Mouse (Mus musculus): ENCODE measurements around the gene Wdfy3. TPM values are rescaled to one million over a fixed set of nuclear protein-coding genes. Genes with fewer than 3 reads are reported as not detected.

The Wdfy3 gene
- polyA plus RNA-seq, 1 experiment from 2014 or later = 20.1 TPM

- 88% methylated on average over 19 of the region's 19 CpGs for WGBS
- Histone ChIP-seq H3K4me1 (ENCODE audit: insufficient read depth, low read length) (no peaks in the 10 kb centered on the region), H3K4me3 (ENCODE audit: low read length) (no peak overlapping the region), H3K4me2 (replicated peaks; ENCODE audit: low read depth, low read length) (no peak overlapping the region), H3K27me3 (ENCODE audit: insufficient read depth, low read length) (no peaks in the 10 kb centered on the region), H3K27ac (ENCODE audit: low read length) (no peak overlapping the region), H3K9ac (replicated peaks; ENCODE audit: low read length) (no peak overlapping the region), H3K36me3 (ENCODE audit: insufficient read depth, low read length) (peaks cover 78% of the 10 kb centered on the region), H3K9me3 (ENCODE audit: low read length) (no peaks in the 10 kb centered on the region)
- ATAC-seq (ENCODE audit: low FRiP score, low TSS enrichment) = no peak
Measured at GRCm38 (mm10) chr5:101887989-101888388, 181.7 kb downstream of the Wdfy3 start.

DNA sequence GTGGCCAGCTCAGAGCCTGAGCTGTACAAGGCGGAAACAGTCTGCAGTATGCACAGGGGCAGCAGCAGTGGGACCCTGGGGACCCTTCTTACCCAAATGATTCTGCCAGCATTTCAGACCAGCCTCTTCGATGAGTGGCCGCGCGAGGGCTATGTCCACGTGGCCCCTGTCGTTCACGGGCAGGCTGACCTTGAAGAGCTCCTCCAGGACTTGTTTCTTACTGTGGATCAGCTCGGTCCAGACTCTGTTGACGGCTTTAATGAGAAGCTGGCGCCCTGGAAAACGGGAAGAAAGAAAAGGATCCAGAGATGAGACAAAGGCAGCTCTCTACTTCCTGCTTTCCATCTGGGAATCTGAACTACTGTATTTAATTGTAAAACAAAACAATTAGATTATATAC, 184.7 kb downstream of the Wdfy3 start:
- Histone ChIP-seq H3K9me3 (ENCODE audit: low read length) (no peaks in the 10 kb centered on the region), H3K27me3 (ENCODE audit: insufficient read depth, low read length) (no peaks in the 10 kb centered on the region), H3K36me3 (ENCODE audit: insufficient read depth, low read length) (peaks cover 84% of the 10 kb centered on the region), H3K27ac (ENCODE audit: low read length) (no peak overlapping the region), H3K4me1 (ENCODE audit: insufficient read depth, low read length) (peaks cover 21% of the 10 kb centered on the region), H3K9ac (replicated peaks; ENCODE audit: low read length) (no peak overlapping the region), H3K4me2 (replicated peaks; ENCODE audit: low read depth, low read length) (no peak overlapping the region), H3K4me3 (ENCODE audit: low read length) (no peak overlapping the region)
- ATAC-seq (ENCODE audit: low FRiP score, low TSS enrichment) = no peak
- WGBS = 88% methylated on average over 12 of the region's 12 CpGs

DNA sequence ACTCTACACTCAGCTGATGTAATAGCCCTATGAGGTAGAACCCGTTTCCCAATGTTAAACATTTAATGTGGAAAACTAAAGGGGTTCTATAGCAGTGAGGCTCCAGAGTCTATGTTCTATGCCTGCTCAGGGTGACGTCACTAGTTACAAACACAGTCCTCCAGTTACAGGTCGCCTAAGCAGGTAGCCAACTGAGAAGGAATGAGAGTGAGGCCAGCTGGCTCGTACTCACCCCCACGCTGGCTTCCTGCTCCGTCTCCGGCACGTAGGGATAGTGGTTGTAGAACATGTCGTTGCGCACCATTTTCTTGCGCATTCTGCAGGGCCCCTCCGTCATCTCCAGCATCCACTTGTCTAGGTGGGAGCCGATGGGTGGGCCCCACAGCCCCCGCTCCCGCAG, 187.5 kb downstream of the Wdfy3 start:
- Histone ChIP-seq H3K4me2 (replicated peaks; ENCODE audit: low read depth, low read length) (no peak overlapping the region), H3K4me1 (ENCODE audit: insufficient read depth, low read length) (peaks cover 40% of the 10 kb centered on the region), H3K4me3 (ENCODE audit: low read length) (no peak overlapping the region), H3K27ac (ENCODE audit: low read length) (peak overlapping the region; percentile 37; the same call in 1 of the 2 replicates), H3K27me3 (ENCODE audit: insufficient read depth, low read length) (no peaks in the 10 kb centered on the region), H3K36me3 (ENCODE audit: insufficient read depth, low read length) (peaks cover 63% of the 10 kb centered on the region), H3K9ac (replicated peaks; ENCODE audit: low read length) (no peak overlapping the region), H3K9me3 (ENCODE audit: low read length) (no peaks in the 10 kb centered on the region)
- ATAC-seq (ENCODE audit: low FRiP score, low TSS enrichment) = no peak
- 71% methylated on average over 15 of the region's 15 CpGs for WGBS

- Histone ChIP-seq H3K4me2 (replicated peaks; ENCODE audit: low read depth, low read length) (no peak overlapping the region), H3K4me1 (ENCODE audit: insufficient read depth, low read length) (peaks cover 40% of the 10 kb centered on the region), H3K27me3 (ENCODE audit: insufficient read depth, low read length) (no peaks in the 10 kb centered on the region), H3K27ac (ENCODE audit: low read length) (peak overlapping the region; percentile 56; the same call in 1 of the 2 replicates), H3K9me3 (ENCODE audit: low read length) (no peaks in the 10 kb centered on the region), H3K9ac (replicated peaks; ENCODE audit: low read length) (no peak overlapping the region), H3K4me3 (ENCODE audit: low read length) (no peak overlapping the region), H3K36me3 (ENCODE audit: insufficient read depth, low read length) (peaks cover 56% of the 10 kb centered on the region)
- 62% methylated on average over 4 of the region's 4 CpGs for WGBS
- peak; percentile 62 for ATAC-seq (ENCODE audit: low FRiP score, low TSS enrichment)
Measured at GRCm38 (mm10) chr5:101879914-101880313, 189.8 kb downstream of the Wdfy3 start.

GRCm38 (mm10) chr5:101878403-101878802, 191.3 kb downstream of the Wdfy3 start:
- H3K9me3 ChIP-seq (ENCODE audit: low read length) = no peaks in the 10 kb centered on the region
- ATAC-seq (ENCODE audit: low FRiP score, low TSS enrichment) = peak; percentile 35; the same call in 1 of the 2 replicates
- peaks cover 41% of the 10 kb centered on the region for H3K4me1 ChIP-seq (ENCODE audit: insufficient read depth, low read length)
- H3K27me3 ChIP-seq (ENCODE audit: insufficient read depth, low read length) = no peaks in the 10 kb centered on the region
- 43% methylated on average over 9 of the region's 9 CpGs for WGBS
- no peak overlapping the region for H3K9ac ChIP-seq (replicated peaks; ENCODE audit: low read length)
- no peak overlapping the region for H3K4me3 ChIP-seq (ENCODE audit: low read length)
- H3K36me3 ChIP-seq (ENCODE audit: insufficient read depth, low read length) = peaks cover 54% of the 10 kb centered on the region
- 0 out of 2 replicates have a peak overlapping the region, but pooled peaks have one; percentile 31 for H3K27ac ChIP-seq (ENCODE audit: low read length)
- H3K4me2 ChIP-seq (replicated peaks; ENCODE audit: low read depth, low read length) = no peak overlapping the region

DNA sequence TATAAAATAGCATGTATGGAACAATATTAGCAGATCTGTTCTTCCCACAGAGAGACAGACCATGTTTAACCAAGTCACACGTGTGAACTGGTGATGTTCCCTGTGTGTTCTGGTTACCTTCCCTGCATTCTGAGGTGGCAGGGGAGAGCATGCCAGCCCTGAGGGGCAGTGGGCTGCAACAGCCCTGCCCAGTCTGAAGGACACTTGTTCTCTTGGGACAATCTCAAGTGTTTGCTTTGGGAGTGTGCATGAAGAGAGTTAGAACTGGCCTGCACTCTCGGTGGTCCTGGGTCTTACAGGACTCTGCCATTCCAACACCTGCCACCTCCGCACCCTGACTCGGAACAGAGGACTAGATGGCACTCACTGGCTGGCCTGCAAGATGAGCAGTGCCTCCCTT, 193.5 kb downstream of the Wdfy3 start:
- Histone ChIP-seq H3K36me3 (ENCODE audit: insufficient read depth, low read length) (peaks cover 50% of the 10 kb centered on the region), H3K4me3 (ENCODE audit: low read length) (no peak overlapping the region), H3K9me3 (ENCODE audit: low read length) (no peaks in the 10 kb centered on the region), H3K4me2 (replicated peaks; ENCODE audit: low read depth, low read length) (no peak overlapping the region), H3K9ac (replicated peaks; ENCODE audit: low read length) (no peak overlapping the region), H3K27me3 (ENCODE audit: insufficient read depth, low read length) (no peaks in the 10 kb centered on the region), H3K4me1 (ENCODE audit: insufficient read depth, low read length) (peaks cover 41% of the 10 kb centered on the region), H3K27ac (ENCODE audit: low read length) (no peak overlapping the region)
- ATAC-seq (ENCODE audit: low FRiP score, low TSS enrichment) = no peak
- WGBS = 89% methylated on average over 4 of the region's 4 CpGs

DNA sequence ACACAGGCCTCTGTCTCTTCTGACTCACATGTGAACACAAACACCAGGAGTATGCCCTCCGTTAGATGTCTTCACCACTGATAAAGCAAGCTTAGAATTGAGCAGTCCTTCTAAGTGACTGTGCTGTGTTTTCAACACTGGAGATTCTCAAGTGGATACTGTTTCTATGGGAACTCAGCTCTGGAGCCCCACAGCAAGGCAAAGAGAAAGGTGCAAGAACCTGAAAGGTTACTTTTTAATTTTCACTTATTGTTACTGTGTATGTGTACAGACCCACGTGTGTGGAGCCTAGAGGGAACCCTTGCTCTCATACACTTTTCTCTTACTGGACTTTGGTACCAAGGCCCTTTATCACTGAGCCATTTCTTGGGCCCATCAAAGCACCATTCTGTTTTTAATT, 203.0 kb downstream of the Wdfy3 start:
- no peak for ATAC-seq (ENCODE audit: low FRiP score, low TSS enrichment)
- Histone ChIP-seq H3K27me3 (ENCODE audit: insufficient read depth, low read length) (no peaks in the 10 kb centered on the region), H3K9me3 (ENCODE audit: low read length) (peaks cover 6% of the 10 kb centered on the region; the same call in 1 of the 2 replicates), H3K4me3 (ENCODE audit: low read length) (no peak overlapping the region), H3K4me2 (replicated peaks; ENCODE audit: low read depth, low read length) (no peak overlapping the region), H3K4me1 (ENCODE audit: insufficient read depth, low read length) (0 out of 2 replicates have a peak, but pooled peaks cover 4% of the 10 kb centered on the region), H3K9ac (replicated peaks; ENCODE audit: low read length) (no peak overlapping the region), H3K36me3 (ENCODE audit: insufficient read depth, low read length) (peaks cover 85% of the 10 kb centered on the region), H3K27ac (ENCODE audit: low read length) (peak overlapping the region; percentile 6; the same call in 1 of the 2 replicates)
- 65% methylated on average over 2 of the region's 2 CpGs for WGBS

GRCm38 (mm10) chr5:101863946-101864345, 205.8 kb downstream of the Wdfy3 start:
- H3K27ac ChIP-seq (ENCODE audit: low read length) = no peak overlapping the region
- ATAC-seq (ENCODE audit: low FRiP score, low TSS enrichment) = no peak
- H3K27me3 ChIP-seq (ENCODE audit: insufficient read depth, low read length) = no peaks in the 10 kb centered on the region
- H3K9ac ChIP-seq (replicated peaks; ENCODE audit: low read length) = no peak overlapping the region
- peaks cover 10% of the 10 kb centered on the region; the same call in 1 of the 2 replicates for H3K4me1 ChIP-seq (ENCODE audit: insufficient read depth, low read length)
- 78% methylated on average over 6 of the region's 6 CpGs for WGBS
- no peaks in the 10 kb centered on the region for H3K9me3 ChIP-seq (ENCODE audit: low read length)
- H3K36me3 ChIP-seq (ENCODE audit: insufficient read depth, low read length) = peaks cover 78% of the 10 kb centered on the region
- no peak overlapping the region for H3K4me3 ChIP-seq (ENCODE audit: low read length)
- H3K4me2 ChIP-seq (replicated peaks; ENCODE audit: low read depth, low read length) = no peak overlapping the region

DNA sequence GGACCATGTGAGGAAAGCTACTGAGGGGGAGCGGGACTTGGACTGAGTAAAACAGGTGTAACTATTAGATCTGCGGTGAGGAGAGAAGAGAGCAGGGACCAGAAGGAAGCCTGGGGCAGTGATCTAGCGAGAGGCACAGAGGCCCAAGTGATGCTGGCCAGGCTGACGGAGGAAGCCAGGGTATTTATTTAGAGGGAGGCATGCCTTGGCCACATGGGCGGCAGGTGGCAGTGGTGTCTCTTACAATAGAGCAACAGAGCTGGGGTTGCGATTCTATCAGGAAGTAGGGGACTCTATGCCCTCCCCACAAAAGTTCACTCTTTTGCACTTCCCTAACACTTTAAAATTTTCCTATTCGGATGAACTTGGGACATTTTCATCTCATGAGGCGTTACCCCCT, 207.1 kb downstream of the Wdfy3 start:
- peaks cover 70% of the 10 kb centered on the region for H3K36me3 ChIP-seq (ENCODE audit: insufficient read depth, low read length)
- peaks cover 18% of the 10 kb centered on the region for H3K4me1 ChIP-seq (ENCODE audit: insufficient read depth, low read length)
- H3K4me3 ChIP-seq (ENCODE audit: low read length) = no peak overlapping the region
- 76% methylated on average over 8 of the region's 8 CpGs for WGBS
- peak overlapping the region; percentile 76 for H3K27ac ChIP-seq (ENCODE audit: low read length)
- no peaks in the 10 kb centered on the region for H3K9me3 ChIP-seq (ENCODE audit: low read length)
- ATAC-seq (ENCODE audit: low FRiP score, low TSS enrichment) = no peak
- no peak overlapping the region for H3K4me2 ChIP-seq (replicated peaks; ENCODE audit: low read depth, low read length)
- no peaks in the 10 kb centered on the region for H3K27me3 ChIP-seq (ENCODE audit: insufficient read depth, low read length)
- H3K9ac ChIP-seq (replicated peaks; ENCODE audit: low read length) = no peak overlapping the region; the same call in 1 of the 2 replicates

DNA sequence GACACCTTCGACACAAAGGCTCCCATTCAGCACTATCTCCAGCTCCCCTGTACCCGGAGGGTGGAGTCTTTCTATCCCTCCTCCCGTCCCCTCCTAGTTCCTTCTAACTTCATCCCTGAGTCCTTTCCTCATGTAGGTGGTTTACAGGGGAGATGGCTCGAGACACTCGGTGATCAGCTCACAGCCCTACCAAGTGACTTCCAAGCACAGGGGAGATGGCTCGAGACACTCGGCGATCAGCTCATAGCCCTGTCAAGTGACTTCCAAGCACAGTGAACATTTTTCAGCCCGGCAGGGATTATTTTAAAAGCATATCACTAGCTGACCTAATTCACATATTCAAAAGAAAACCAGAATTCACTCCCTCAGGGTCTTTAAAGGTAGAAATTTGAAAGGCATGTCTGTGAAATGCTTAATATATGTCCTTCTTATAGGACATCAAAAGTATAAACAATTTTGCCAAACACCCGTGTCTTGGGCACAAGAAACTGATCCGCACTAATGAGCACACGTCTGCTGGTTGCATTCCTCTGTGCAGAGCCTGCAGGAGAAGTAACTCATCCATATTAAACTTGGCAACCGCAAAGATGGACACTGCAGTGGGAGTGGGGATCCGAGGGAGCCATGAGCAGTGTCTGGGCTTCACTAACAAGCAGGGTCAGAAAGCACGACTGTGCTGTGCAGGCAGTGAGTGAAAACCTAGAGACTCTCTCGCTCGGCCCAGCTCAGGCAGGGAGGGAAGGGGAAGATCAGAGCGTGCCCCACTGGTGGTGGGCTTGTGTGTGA, 207.7 kb downstream of the Wdfy3 start:
- peaks cover 20% of the 10 kb centered on the region for H3K4me1 ChIP-seq (ENCODE audit: insufficient read depth, low read length)
- no peak for ATAC-seq (ENCODE audit: low FRiP score, low TSS enrichment)
- no peaks in the 10 kb centered on the region for H3K27me3 ChIP-seq (ENCODE audit: insufficient read depth, low read length)
- peak overlapping the region; percentile 76 for H3K27ac ChIP-seq (ENCODE audit: low read length)
- H3K9ac ChIP-seq (replicated peaks; ENCODE audit: low read length) = no peak overlapping the region; the same call in 1 of the 2 replicates
- no peak overlapping the region for H3K4me3 ChIP-seq (ENCODE audit: low read length)
- H3K9me3 ChIP-seq (ENCODE audit: low read length) = no peaks in the 10 kb centered on the region
- WGBS = 68% methylated on average over 18 of the region's 18 CpGs
- peaks cover 74% of the 10 kb centered on the region for H3K36me3 ChIP-seq (ENCODE audit: insufficient read depth, low read length)
- H3K4me2 ChIP-seq (replicated peaks; ENCODE audit: low read depth, low read length) = no peak overlapping the region
